Mouse (Mus musculus) intestine, postnatal 0 days (tissue): Measurements from ENCODE around the gene Psmc3ip. TPM values are rescaled to one million over a fixed set of nuclear protein-coding genes. Genes with fewer than 3 reads are reported as not detected.
A peak's percentile ranks its signal among the peaks of the same experiment; 100 is the strongest.

ENCODE experiments used
- ATAC-seq: fragments of 200-750 bp; cut with Nextera tagmentation; 2 replicates; pipeline ENCODE4 v1.8.0; 2017; ENCODE audit warnings: mild to moderate bottlenecking, moderate TSS enrichment, moderate library complexity
- H3K27ac ChIP-seq: fragments of 300-500 bp; sonication (generic); 2 replicates; pipeline ENCODE4 v1.5.1; 2014; ENCODE audit warnings: mild to moderate bottlenecking, low read depth, low read length, moderate library complexity
- H3K27me3 ChIP-seq: fragments of 300-500 bp; sonication (generic); replicated peaks from 2 replicates; pipeline ENCODE4 v1.6.1; 2014; ENCODE audit warnings: low read length, mixed read lengths; ENCODE audit not compliant: control insufficient read depth, insufficient read depth
- H3K36me3 ChIP-seq: fragments of 300-500 bp; sonication (generic); 2 replicates; pipeline ENCODE4 v1.6.1; 2014; ENCODE audit warnings: mild to moderate bottlenecking, moderate library complexity; ENCODE audit not compliant: control insufficient read depth, insufficient read depth
- H3K4me1 ChIP-seq: fragments of 300-500 bp; sonication (generic); replicated peaks from 2 replicates; pipeline ENCODE4 v1.6.1; 2014; ENCODE audit warnings: antibody characterized with exemption, low read length, mixed read lengths; ENCODE audit not compliant: control insufficient read depth, insufficient read depth
- H3K4me2 ChIP-seq: fragments of 300-500 bp; sonication (generic); replicated peaks from 2 replicates; pipeline ENCODE4 v1.6.1; 2014; ENCODE audit warnings: low read depth, mild to moderate bottlenecking, moderate library complexity
- H3K4me3 ChIP-seq: fragments of 300-500 bp; sonication (generic); 2 replicates; pipeline ENCODE4 v1.5.1; 2014; ENCODE audit warnings: low read depth, low read length
- H3K9ac ChIP-seq: fragments of 300-500 bp; sonication (generic); 2 replicates; pipeline ENCODE4 v1.6.1; 2014; ENCODE audit warnings: mild to moderate bottlenecking, low read depth, low read length
- H3K9me3 ChIP-seq: fragments of 300-500 bp; sonication (generic); 2 replicates; pipeline ENCODE4 v1.6.1; 2016; ENCODE audit warnings: mixed run types; ENCODE audit not compliant: control insufficient read depth
- CTCF ChIP-seq: sonication (generic); IDR thresholded peaks from 2 replicates; pipeline ENCODE4 v1.5.1; 2016; ENCODE audit warnings: low read depth, mild to moderate bottlenecking, control low read depth, antibody characterized with exemption, moderate library complexity
- WGBS: fragments of 180-500 bp; shearing (Covaris S2); extraction: QIAGEN DNeasy Blood & Tissue Kit; methylation state at CpG from one replicate; pipeline ENCODE4 v1.1.7; 2014; 5-methylcytosine and 5-hydroxymethylcytosine counted together
- polyA plus RNA-seq: library from polyadenylated mRNA; unstranded; fragments of >200 nt; fragmentation: Nextera tagmentation; extraction: Ambion mirVana; gene quantifications from 2 replicates; pipeline ENCODE4 v1.2.1, GENCODE M21; 2015

Psmc3ip gene
- polyA plus RNA-seq, 1 experiment from 2014 or later = 9.1 TPM

DNA sequence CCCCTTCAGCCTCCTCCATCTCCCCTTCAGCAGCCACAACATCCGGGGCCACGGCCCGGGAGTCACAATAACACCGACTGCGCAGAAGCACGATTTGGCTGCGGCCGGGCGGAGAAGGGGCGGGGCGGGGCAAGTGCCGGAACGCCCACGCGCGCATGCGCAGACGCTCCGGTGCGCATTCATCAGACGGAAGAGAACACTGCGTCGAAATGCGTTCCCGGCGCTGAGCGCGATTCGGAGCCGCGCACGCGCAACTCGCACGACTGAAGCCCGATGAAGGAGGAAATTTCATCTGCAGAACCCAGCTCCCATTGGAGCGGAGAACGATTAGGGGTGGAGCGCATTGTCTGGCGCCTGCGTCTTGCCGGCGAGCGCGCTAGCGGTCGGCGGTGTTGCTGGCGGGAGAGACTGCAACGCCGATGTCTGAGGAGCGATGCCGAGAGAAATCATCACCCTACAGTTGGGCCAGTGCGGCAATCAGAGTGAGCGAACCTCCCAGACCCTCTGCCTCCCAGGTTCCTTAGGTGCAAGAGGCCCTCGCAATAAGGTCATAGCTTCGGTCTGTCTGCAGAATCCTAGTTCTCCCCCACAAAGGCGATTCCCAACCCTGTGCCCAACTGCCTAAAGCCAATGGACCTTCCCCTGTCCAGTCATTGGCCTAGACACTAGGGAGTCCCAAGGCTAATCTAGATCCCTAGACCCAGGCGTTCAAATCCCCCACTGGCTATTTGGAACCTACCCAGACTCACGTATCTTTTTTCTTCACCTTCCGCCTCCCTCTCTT, 24.7 kb upstream of the Psmc3ip start, which contains the start of the genes Retreg3 and Tubg1:
Gene Retreg3, minus strand, starts transcription at position 133 of the 784 bp plus-strand sequence.
Gene Tubg1, plus strand, starts transcription at position 178 of the 784 bp plus-strand sequence.
- no peaks in the 10 kb centered on the region for H3K9me3 ChIP-seq
- WGBS = under 1% methylated on average over 61 of the region's 61 CpGs
- peak; percentile 96 for ATAC-seq

DNA sequence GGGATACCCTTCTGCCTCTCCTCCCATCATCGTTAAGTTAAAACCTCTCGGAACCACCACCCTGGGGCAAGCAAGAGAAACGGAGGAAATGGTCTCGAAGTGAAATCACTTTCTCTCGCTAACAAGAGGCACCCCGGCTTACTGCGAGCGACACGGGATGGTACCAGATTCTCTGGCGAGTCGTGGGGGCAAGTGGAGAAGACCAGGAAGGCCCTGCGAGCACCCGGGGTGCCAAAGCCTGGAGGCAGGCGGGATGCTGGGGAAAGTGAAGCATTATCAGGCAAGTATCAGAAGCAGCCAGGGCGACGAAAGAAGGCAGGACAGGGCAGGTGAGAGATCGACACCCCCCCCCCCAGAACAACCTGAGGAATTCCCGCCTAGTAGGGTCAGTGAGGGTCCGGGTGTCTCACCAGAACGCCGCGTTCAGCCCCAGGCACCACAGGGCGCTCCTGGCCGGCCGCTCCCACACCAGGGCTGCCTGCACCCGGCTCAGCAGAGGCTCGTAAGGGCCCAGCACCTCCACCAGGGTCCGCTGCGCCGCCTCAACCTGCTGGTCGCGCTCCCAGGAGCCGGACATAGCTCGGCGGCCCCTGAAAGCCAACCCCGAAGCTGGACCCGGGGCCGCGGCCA, 24.0 kb upstream of the Psmc3ip start:
- Histone ChIP-seq H3K4me1 (peaks cover 13% of the 10 kb centered on the region), H3K27me3 (no peaks in the 10 kb centered on the region), H3K9ac (peak overlapping the region; percentile 87), H3K4me3 (peak overlapping the region; percentile 87), H3K4me2 (peak overlapping the region; percentile 68), H3K36me3 (peaks cover 11% of the 10 kb centered on the region; the same call in 1 of the 2 replicates), H3K27ac (peak overlapping the region; percentile 86), H3K9me3 (no peaks in the 10 kb centered on the region)
- under 1% methylated on average over 38 of the region's 39 CpGs for WGBS
- peak; percentile 80 for ATAC-seq
- peak; percentile 59 for TF ChIP-seq CTCF

More for the DNA sequence above, 24.7 kb upstream of the Psmc3ip start, which contains the start of the genes Retreg3 and Tubg1:
- H3K4me2 ChIP-seq = peak within 1 kb of the TSS; percentile 68
- no peaks in the 10 kb centered on the region for H3K27me3 ChIP-seq
- H3K4me1 ChIP-seq = peaks cover 13% of the 10 kb centered on the region
- peak within 1 kb of the TSS; percentile 86 for H3K27ac ChIP-seq
- peak within 1 kb of the TSS; percentile 87 for H3K9ac ChIP-seq
- H3K36me3 ChIP-seq = peaks cover 11% of the 10 kb centered on the region; the same call in 1 of the 2 replicates
- H3K4me3 ChIP-seq = peak within 1 kb of the TSS; percentile 87
- no peak for TF ChIP-seq CTCF

DNA sequence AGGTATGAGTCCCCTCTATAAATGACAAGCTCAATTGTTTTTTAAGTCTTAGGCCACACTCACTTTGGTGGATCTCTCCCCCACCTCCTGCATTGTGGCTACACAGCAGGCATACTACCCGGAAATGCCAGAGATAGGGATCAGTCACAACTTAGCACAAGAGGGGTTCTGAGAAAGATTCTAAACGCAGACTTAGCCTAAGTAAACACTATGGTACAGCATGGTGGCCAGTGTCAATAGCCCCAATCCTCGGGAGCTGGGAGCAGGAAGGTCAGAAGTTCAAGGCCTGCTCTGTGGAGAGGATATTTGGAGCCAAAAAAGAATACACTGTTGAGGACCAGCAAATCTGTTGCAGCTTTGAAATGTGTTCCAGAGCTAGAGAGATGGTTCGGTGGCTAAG, 22.9 kb upstream of the Psmc3ip start:
- WGBS = 15% methylated on average over 4 of the region's 4 CpGs
- no peak for ATAC-seq
- TF ChIP-seq CTCF = no peak

DNA sequence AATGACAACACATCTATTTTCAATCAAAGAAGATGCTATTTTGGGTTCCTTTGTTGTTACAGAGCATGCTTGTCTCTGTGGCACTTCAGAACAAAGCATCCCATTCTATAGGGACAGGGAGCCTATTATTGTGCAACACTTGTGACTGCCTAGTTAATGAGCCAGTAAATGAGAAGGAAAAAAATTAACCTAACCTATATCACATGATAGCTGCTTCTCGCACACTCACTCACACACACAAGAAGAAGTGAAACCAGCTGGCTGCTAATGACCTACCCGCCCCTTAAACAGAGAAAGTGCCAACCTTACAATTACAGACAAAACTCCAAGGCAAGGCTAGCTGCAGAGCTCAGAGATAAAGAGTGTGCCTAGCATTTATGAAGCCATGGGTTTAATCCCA, 20.3 kb upstream of the Psmc3ip start:
- WGBS = 39% methylated on average over 2 of the region's 2 CpGs
- Histone ChIP-seq H3K9ac (no peak overlapping the region), H3K27ac (no peak overlapping the region), H3K27me3 (no peaks in the 10 kb centered on the region), H3K4me3 (no peak overlapping the region), H3K4me1 (peaks cover 13% of the 10 kb centered on the region), H3K36me3 (no peaks in the 10 kb centered on the region), H3K4me2 (peak overlapping the region; percentile 40; the same call in 1 of the 2 replicates), H3K9me3 (no peaks in the 10 kb centered on the region)
- no peak for TF ChIP-seq CTCF
- ATAC-seq = no peak

More for the DNA sequence above, 22.9 kb upstream of the Psmc3ip start:
- Histone ChIP-seq H3K4me3 (peak overlapping the region; percentile 87), H3K27ac (no peak overlapping the region), H3K36me3 (peaks cover 2% of the 10 kb centered on the region; the same call in 1 of the 2 replicates), H3K27me3 (no peaks in the 10 kb centered on the region), H3K9me3 (no peaks in the 10 kb centered on the region), H3K4me1 (peaks cover 13% of the 10 kb centered on the region), H3K4me2 (peak overlapping the region; percentile 68), H3K9ac (peak overlapping the region; percentile 87; the same call in 1 of the 2 replicates)

DNA sequence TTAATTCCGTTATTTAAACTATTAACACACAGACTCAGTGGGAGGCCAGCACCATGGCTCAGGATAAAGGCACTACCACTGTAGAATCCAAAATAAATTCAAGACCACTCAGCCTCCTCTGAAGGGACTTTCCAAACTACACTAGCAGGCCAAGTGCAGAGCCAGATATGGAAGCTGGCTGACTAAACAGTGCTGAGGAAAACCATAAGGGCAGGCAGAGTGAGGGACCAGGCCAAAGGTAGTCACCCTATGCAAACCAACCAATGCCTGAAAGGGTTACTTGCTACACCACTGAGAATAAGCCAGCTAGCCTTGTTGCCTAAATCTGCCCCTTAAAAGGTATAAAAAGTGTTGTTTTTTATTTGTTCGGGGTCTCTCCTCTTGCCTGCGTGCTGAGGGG, 16.9 kb upstream of the Psmc3ip start:
- TF ChIP-seq CTCF = no peak
- Histone ChIP-seq H3K4me2 (no peak overlapping the region), H3K4me1 (peaks cover 3% of the 10 kb centered on the region; the same call in 1 of the 2 replicates), H3K36me3 (no peaks in the 10 kb centered on the region; the same call in 1 of the 2 replicates), H3K4me3 (no peak overlapping the region), H3K27me3 (no peaks in the 10 kb centered on the region), H3K9me3 (no peaks in the 10 kb centered on the region), H3K27ac (no peak overlapping the region), H3K9ac (no peak overlapping the region)
- no peak for ATAC-seq
- 88% methylated on average over 3 of the region's 3 CpGs for WGBS

DNA sequence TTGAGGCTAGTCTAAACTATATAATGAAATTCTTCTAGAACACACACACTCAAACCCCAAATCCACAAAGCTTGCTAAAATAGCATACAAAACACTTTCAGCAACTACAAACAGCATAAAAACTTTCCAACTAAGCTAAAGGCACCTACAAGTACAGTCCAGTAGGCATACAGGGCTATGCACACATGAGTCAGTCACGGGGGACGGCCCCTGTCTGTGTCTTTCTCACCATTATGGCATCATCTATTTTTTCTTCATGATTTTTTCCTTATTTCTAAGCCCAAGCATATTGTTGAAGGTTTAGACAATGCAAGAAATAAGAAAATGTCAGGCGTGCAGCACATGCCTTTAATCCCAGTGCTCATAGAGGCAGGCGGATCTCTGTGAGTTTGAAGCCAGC, 15.9 kb upstream of the Psmc3ip start:
- H3K9ac ChIP-seq = no peak overlapping the region
- H3K27me3 ChIP-seq = no peaks in the 10 kb centered on the region
- no peaks in the 10 kb centered on the region; the same call in 1 of the 2 replicates for H3K36me3 ChIP-seq
- 88% methylated on average over 4 of the region's 4 CpGs for WGBS
- no peak overlapping the region for H3K4me2 ChIP-seq
- no peak overlapping the region for H3K4me3 ChIP-seq
- TF ChIP-seq CTCF = no peak
- no peak for ATAC-seq
- no peaks in the 10 kb centered on the region for H3K9me3 ChIP-seq
- H3K27ac ChIP-seq = no peak overlapping the region
- H3K4me1 ChIP-seq = peaks cover 3% of the 10 kb centered on the region; the same call in 1 of the 2 replicates
